Mouse (Mus musculus): ENCODE results near the gene Vti1a. TPM values are rescaled to one million over a fixed set of nuclear protein-coding genes. Genes with fewer than 3 reads are reported as not detected.

The Vti1a gene
- total RNA-seq, 2 experiments from 2014 or later, result 25.0 to 34.2 TPM

DNA sequence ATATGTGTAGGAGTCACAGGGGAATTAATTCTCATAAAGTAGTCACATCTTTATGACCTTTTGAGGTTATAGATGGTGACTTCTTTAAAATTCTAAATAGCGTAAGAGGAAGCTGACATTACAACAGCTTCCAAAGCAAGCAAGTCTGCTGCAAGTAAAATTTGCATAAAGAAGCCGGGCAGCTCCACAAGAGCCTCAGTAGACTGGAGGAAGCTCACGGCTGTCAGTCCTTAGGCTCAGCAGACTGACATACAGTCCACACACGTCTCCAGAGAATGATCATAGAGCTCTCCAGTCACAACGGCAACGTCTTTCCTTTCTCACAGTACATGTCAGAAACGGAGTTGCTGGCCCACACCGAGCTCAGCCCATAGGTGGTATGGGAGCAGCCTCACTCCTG is 4.2 kb upstream of the Vti1a start:
- no peak for ATAC-seq (replicated peaks; ENCODE audit: poor library complexity)

DNA sequence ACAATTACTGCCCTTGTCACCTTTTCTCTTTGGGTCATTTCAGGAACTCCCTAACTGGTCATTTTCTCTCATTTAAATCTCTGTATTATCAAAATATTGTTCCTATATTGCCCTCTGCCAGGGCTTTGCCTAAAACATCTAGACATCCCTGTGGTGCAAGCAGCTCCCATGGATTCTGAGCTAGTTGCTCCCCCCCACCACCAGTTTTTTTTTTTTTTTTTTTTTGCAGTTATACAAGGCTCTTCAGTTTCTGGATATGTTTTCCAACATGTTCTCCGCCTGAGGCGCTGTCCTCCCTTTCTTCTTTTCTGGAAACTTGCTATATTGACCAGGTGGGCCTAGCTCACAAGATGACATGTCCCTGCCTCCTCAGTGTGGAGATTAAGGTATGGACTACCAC is 2.4 kb upstream of the Vti1a start:
- ATAC-seq (replicated peaks; ENCODE audit: poor library complexity), result no peak

GRCm38 (mm10) chr19:55315452-55316108 is 515 bp upstream of the Vti1a start, which contains the start of gene Zdhhc6:
Zdhhc6 (minus strand) TSS chr19:55316032.
- ATAC-seq (replicated peaks; ENCODE audit: poor library complexity), result peak; percentile 82

DNA sequence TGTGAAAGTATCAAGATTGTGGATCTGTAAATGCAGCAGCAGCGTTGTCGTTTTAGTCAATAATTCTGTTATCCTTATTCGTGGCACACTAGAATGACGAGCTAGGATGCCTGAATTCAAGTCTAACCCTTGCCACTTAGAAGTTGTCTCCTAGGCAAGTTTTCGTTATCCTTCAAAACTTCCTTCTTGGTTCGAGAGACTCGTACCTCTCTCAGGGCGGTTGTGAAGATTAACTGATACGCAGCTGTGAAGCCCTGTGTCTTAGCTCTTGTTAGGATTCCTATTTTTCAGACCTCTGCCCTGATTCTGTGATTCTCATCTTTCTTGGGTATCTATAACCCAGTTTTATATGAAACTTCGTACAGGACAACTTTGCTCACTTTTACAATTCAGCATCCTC is 806 bp downstream of the Vti1a start:
- no peak for ATAC-seq (replicated peaks; ENCODE audit: poor library complexity)

- ATAC-seq (replicated peaks; ENCODE audit: poor library complexity), result no peak
Measured at GRCm38 (mm10) chr19:55319036-55319435, 2.9 kb downstream of the Vti1a start.

- ATAC-seq (replicated peaks; ENCODE audit: poor library complexity), result no peak
Measured at GRCm38 (mm10) chr19:55319521-55319920, 3.4 kb downstream of the Vti1a start.

- ATAC-seq (replicated peaks; ENCODE audit: poor library complexity), result no peak
Measured at GRCm38 (mm10) chr19:55322604-55323003, 6.5 kb downstream of the Vti1a start.

DNA sequence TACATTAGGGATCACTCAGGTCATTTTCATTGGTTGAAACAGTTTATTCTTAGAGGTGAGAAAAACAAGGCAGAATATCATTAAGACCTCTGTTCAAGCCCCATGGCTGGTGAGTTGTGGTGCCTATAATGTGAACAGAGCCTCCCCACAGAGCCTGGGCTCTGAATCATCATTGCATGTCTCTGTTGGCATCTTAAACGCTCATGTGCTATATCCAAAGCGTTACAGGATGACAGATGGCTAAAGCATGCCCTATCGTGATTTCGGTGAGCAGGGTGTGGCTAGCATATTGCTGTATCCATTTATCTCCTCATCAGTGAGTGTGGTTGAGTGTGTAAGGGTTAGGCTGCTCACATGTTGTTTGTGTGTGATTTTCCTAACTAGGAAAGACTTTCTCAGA is 11.4 kb downstream of the Vti1a start:
- no peak for ATAC-seq (replicated peaks; ENCODE audit: poor library complexity)

DNA sequence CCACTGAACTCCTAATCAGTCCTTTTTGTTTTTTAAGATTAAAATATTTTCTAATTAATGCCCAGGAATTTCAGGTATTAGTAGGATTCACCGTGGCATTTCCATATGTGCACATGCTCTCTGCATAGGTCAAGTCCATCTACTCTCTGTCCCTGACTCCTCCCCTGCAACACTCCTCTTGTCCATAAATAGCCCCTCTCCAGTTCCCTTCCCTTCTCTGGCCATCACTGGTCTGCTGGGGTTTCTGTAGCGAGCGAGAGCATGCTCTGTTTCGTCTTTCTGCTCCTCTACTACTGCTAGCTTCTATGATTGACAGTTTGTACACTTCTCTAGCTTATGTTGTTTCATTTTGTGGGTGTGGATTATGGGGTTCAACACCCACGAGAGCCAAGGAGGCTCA is 15.7 kb downstream of the Vti1a start:
- ATAC-seq (replicated peaks; ENCODE audit: poor library complexity), result no peak

GRCm38 (mm10) chr19:55332641-55333268 is 16.7 kb downstream of the Vti1a start:
- peak; percentile 99 for ATAC-seq (replicated peaks; ENCODE audit: poor library complexity)

- no peak; the same call in 1 of the 2 replicates for ATAC-seq (replicated peaks; ENCODE audit: poor library complexity)
Measured at GRCm38 (mm10) chr19:55335881-55336280, 19.8 kb downstream of the Vti1a start.

DNA sequence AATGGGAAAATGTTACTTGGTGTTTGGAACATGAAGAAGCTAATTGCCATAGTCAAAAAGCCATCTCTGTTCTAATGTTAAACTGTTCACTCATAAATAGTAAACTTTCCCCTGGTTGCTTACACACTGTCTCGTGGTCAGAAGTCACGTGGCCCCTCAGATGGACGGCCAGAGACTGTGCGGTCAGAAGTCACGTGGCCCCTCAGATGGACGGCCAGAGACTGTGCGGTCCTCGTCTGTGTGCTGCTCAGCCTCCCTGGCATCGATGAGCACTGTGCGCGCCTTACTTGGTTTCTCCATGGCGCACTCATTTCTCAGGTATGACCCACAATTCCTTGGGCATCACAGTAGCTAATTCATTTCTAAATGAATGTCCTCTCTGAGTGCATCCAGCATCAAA is 20.3 kb downstream of the Vti1a start:
- no peak for ATAC-seq (replicated peaks; ENCODE audit: poor library complexity)

DNA sequence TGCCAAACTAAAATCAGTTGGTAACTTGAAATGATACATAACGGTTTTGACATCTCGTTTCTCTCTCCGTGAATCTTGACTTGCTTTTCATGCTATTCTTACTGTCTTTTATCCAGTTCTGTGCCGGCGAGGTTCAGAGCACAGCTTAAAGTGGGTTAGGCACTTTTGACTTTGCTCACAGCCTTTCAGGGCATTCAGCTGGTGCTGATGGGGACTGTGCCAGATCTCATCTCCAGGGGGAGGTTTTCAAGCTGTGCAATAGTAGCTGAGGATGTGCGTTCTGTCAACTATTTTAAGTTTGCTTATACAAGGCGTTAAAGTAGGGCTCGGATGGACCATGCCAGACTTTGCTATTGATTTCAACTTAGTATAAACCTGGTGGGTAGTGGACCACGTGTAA is 21.0 kb downstream of the Vti1a start:
- ATAC-seq (replicated peaks; ENCODE audit: poor library complexity), result no peak

DNA sequence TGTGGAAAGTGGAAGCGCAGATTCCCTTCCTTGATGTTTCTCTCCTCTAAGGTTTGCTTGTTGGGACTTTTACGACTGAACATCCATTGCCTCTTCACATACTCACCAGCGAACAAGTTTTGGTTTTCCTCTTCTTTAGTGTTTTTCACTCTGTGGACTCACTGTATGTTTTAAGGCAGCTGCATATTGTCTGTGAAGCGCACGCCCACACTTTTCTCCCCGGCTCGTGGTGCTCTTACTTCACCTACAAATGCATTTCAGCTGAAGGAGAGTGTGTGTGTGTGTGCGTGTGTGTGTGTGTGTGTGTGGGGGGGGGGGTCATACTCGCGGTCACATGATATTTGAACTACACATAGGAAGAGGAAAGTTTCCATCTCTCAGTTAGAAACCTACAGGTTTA is 21.6 kb downstream of the Vti1a start:
- no peak for ATAC-seq (replicated peaks; ENCODE audit: poor library complexity)

DNA sequence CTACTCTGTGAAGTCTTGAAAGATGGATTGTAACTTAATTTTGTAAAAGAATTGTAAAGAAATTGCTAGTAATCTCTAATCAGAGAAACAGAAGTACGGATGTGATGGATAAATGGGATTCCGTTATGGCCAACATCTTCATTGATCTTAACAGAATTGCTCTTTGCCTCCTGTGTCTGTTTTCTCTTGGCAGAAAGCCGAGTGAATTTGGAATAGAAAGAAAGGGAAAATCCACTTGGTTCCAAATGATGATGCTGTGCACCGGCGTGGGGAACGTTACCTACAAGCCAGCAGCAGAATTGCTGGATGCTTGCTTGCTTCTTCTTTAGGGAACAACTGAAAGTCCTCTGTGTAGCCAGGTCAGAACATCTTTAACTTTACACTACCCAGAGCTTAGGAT is 24.4 kb downstream of the Vti1a start:
- no peak for ATAC-seq (replicated peaks; ENCODE audit: poor library complexity)

- ATAC-seq (replicated peaks; ENCODE audit: poor library complexity), result no peak
Measured at GRCm38 (mm10) chr19:55341377-55341776, 25.3 kb downstream of the Vti1a start.

DNA sequence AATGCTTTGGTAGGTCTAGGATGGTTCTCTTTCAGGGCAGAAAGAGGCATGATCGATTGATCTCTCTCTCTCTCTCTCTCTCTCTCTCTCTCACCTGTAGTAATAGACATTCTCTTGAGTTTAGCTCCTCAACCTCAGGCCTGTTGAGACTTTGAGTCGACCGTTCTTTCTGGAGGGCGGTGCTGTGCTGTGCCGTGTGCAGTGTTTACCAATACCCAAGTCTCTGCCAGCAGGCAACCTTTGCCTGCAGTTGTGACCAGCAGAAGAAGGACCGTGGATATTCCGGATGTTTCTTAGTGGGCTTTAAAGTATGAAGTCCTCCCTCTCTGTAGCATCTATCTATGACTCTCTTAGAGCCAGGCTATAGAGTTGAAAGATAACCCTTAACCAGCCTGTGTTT is 26.3 kb downstream of the Vti1a start:
- ATAC-seq (replicated peaks; ENCODE audit: poor library complexity), result no peak

DNA sequence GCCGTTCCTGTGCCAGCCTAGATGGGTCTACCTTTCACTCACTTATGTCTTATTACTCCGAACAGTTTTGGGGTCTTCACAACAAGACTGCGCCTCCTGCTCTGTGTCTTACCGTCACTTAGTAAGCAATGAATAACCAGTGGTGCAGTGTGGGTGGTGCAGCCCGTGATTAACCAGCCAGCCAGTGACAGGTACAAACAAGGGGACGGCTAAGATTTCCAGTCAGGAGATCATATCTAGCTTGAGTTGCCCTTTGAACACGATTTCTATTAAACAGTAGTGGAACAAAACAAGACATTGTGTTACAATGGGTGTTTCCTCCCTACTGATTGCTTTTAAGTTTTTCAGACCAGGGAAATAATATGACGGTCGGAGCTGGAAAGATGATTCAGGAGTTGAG is 27.2 kb downstream of the Vti1a start:
- ATAC-seq (replicated peaks; ENCODE audit: poor library complexity), result no peak

- peak; percentile 54 for ATAC-seq (replicated peaks; ENCODE audit: poor library complexity)
Measured at GRCm38 (mm10) chr19:55348187-55348586, 32.1 kb downstream of the Vti1a start.

- no peak for ATAC-seq (replicated peaks; ENCODE audit: poor library complexity)
Measured at GRCm38 (mm10) chr19:55350673-55351378, 34.7 kb downstream of the Vti1a start.

DNA sequence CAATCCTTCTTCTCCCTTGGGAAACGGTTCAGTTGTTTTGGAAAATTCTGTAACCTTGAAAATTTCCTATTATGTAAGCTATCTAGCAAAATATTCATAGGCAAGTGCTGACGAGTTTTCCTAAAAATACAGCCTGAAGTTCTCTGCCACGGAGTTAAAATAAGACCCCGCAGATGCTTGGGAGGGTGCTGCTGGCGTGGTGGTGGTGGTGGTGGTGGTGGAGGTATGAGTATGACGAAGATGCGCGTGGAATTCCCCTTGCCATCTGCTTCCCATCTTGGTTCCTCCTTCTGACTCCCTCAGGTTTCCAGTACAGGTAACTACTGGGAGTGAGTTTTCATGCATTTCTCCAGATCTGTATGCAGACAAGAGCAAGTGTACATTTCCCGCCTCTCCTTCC is 46.5 kb downstream of the Vti1a start:
- no peak for ATAC-seq (replicated peaks; ENCODE audit: poor library complexity)

DNA sequence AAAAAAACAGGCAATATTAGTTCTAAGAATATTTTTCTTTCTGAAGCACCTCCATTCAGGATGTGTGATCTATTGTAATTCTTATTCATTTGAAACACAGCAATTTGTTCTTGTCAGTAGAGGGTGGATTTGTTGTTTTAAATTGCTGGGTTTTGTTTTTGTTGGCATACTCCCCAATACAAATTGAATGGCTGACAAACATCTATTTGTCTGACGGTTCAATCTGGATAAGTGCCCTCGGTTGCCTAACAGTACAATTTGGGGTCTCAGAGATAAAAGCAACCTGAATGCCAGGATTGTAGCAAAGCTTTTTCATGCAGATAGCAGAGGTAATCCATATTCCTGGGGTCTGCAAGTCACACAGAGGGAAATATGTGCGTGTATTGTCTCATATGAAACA is 53.6 kb downstream of the Vti1a start:
- ATAC-seq (replicated peaks; ENCODE audit: poor library complexity), result no peak
